Mouse (Mus musculus) olfactory bulb, adult 2 months (tissue): Measurements from ENCODE around the gene Zfp729b. TPM values are rescaled to one million over a fixed set of nuclear protein-coding genes. Genes with fewer than 3 reads are reported as not detected.
A peak's percentile ranks its signal among the peaks of the same experiment; 100 is the strongest.

ENCODE experiments used
- H3K27ac ChIP-seq: fragments of 200-500 bp; 2 replicates; pipeline ENCODE4 v1.5.1; 2012; ENCODE audit warnings: low read depth, low read length; ENCODE audit not compliant: insufficient read depth
- H3K4me1 ChIP-seq: fragments of 200-500 bp; 2 replicates; pipeline ENCODE4 v1.6.1; 2012; ENCODE audit warnings: low read length; ENCODE audit not compliant: control insufficient read depth, insufficient read depth
- H3K4me3 ChIP-seq: fragments of 200-500 bp; 2 replicates; pipeline ENCODE4 v1.5.1; 2012; ENCODE audit warnings: mild to moderate bottlenecking, low read depth, low read length, moderate library complexity; ENCODE audit not compliant: insufficient read depth
- CTCF ChIP-seq: fragments of 200-500 bp; IDR thresholded peaks from 2 replicates; pipeline ENCODE4 v1.5.1; 2012; ENCODE audit warnings: low read depth, mild to moderate bottlenecking, low read length, moderate library complexity; ENCODE audit not compliant: insufficient read depth
- POLR2A ChIP-seq: fragments of 200-500 bp; IDR thresholded peaks from 2 replicates; pipeline ENCODE4 v1.6.1; 2012; ENCODE audit warnings: mild to moderate bottlenecking, low read depth, low read length, moderate library complexity; ENCODE audit not compliant: insufficient read depth
- WGBS: fragments of 180-500 bp; shearing (Covaris S2); methylation state at CpG from one replicate; pipeline ENCODE4 v1.1.7; 2018; 5-methylcytosine and 5-hydroxymethylcytosine counted together
- polyA plus RNA-seq: library from polyadenylated mRNA; stranded (reverse); fragments of >200 nt; gene quantifications from 2 replicates; pipeline ENCODE4 v1.2.4, GENCODE M21; 2012; ENCODE audit warnings: low replicate concordance; ENCODE audit not compliant: missing spikeins, insufficient read depth, insufficient read length

The Zfp729b gene
- polyA plus RNA-seq, result not detected in 2 replicates

DNA sequence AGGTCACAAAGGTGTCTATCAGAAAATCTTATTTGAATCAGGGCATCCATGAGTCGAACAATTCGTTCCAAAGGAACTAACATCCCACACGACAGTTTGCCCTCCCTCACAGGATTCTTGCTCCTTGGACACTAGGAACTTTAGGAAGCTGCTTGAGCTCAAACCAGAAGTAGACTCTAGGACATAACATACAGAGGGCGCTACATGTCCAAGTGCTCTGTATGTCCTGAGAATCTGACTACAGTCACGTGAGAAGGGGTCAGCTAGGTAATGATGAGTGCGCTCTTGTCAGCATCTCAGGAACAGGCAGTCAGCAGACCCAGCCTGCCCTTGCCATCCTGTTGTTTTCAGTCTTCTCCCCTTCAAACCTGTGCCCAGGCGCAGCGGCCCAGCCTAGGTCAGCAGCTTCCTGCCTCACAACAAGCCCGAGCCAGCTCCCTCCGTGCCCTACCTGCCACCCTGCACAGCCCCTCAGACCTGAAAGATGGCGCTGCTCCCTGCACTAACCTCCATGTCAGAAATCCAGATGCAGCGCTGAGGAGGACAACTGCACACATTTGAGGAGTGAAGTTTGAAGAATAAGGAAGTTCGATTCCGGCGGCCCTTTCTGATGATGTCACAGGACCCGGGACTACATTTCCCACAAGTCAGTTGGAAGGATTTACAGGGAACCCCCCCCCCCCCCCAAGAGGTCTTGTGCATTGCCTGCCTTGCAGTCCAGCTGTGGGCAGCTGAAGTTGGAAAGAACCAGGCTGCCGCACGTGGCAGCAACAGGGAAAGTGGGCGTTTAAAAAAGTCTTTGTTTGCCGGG is at the start of gene Zfp729b:
Gene Zfp729b (minus strand): TSS at position 642 of the 811 bp plus-strand sequence.
- Histone ChIP-seq H3K27ac (no peak within 1 kb of the TSS), H3K4me3 (peak within 1 kb of the TSS; percentile 88), H3K4me1 (peaks cover 2% of the 10 kb centered on the region; the same call in 1 of the 2 replicates)
- TF ChIP-seq POLR2A (no peak), CTCF (no peak)
- 1% methylated on average over 20 of the region's 20 CpGs for WGBS

GRCm38 (mm10) chr13:67652496-67652895 is 43.0 kb upstream of the Zfp729b start:
- H3K4me1 ChIP-seq, result no peaks in the 10 kb centered on the region
- TF ChIP-seq CTCF (no peak), POLR2A (no peak)
- no peak overlapping the region for H3K27ac ChIP-seq
- 17% methylated on average over 3 of the region's 3 CpGs for WGBS
- H3K4me3 ChIP-seq, result no peak overlapping the region

DNA sequence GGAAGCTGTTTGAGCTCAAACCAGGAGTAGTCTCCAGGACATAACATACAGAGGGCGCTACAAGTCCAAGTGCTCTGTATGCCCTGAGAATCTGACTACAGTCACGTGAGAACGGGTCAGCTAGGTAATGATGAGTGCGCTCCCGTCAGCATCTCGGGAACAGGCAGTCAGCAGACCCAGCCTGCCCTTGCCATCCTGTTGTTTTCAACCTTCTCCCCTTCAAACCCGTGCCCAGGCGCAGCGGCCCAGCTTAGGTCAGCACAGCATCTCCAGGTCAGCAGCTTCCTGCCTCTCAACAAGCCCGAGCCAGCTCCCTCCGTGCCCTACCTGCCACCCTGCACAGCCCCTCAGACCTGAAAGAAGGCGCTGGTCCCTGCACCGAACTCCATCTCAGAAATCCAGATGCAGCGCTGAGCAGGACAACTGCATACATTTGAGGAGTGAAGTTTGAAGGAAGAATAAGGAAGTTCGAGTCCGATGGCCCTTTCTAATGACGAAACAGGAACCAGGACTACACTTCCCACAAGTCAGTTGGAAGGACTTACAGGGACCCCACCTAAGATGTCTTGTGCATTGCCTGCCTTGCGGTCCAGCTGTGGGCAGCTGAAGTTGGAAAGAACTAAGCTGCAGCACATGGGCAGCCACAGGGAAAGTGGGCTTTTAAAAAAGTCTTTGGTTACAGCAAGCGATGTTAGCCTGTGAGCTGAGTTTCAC is 27.9 kb upstream of the Zfp729b start, which contains the start of the genes Gm49345 and Zfp729a:
Gene Gm49345 (minus strand): TSS at position 476 of the 714 bp plus-strand sequence.
Gene Zfp729a (minus strand): TSS at position 498 of the 714 bp plus-strand sequence.
- under 1% methylated on average over 19 of the region's 19 CpGs for WGBS
- TF ChIP-seq CTCF, result no peak
- no peak for TF ChIP-seq POLR2A
- Histone ChIP-seq H3K27ac (no peak within 1 kb of the TSS), H3K4me3 (peak within 1 kb of the TSS; percentile 94), H3K4me1 (no peaks in the 10 kb centered on the region)

- Histone ChIP-seq H3K4me3 (no peak overlapping the region), H3K27ac (no peak overlapping the region), H3K4me1 (peaks cover 2% of the 10 kb centered on the region; the same call in 1 of the 2 replicates)
- TF ChIP-seq CTCF, result no peak
- no peak for TF ChIP-seq POLR2A
- WGBS, result 72% methylated on average over 4 of the region's 4 CpGs
These were observed 601 bp upstream of the Zfp729b start for GRCm38 (mm10) chr13:67610108-67610507.

DNA sequence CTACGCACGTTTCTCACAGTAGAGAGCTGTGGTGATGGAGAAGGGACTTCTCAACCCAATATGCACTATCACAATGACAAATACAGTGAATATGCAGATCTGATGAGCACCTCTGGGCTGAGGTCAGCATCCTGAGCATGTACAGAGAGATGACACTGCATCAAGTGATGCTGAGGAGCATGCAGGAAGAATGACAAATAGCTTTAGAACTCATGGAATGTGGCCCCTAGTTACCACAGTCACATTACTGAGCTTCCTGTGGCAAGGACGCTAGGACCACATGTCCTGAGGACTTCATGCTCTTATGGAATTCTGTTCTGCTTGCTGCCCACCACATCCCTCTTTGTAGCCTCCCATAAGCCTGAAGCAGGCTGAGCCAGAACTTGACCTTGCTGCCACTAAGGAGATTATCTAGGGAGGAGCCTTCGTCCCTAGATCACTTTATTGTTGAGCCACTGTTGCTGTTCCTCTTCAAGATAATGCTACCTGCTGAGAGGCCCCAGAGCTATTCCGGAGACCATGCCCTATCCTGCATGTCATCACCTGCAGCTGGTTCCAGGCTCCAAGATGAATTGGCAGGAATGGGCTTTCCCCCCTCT is 36.8 kb downstream of the Zfp729b start:
- 77% methylated on average over 5 of the region's 5 CpGs for WGBS
- H3K27ac ChIP-seq, result no peak overlapping the region
- TF ChIP-seq POLR2A, result no peak
- TF ChIP-seq CTCF, result no peak
- no peaks in the 10 kb centered on the region for H3K4me1 ChIP-seq
- H3K4me3 ChIP-seq, result no peak overlapping the region

GRCm38 (mm10) chr13:67553730-67554129 is 55.8 kb downstream of the Zfp729b start, which contains the start of gene Zfp748:
Gene Zfp748 (minus strand): TSS chr13:67553830.
- no peaks in the 10 kb centered on the region for H3K4me1 ChIP-seq
- peak within 1 kb of the TSS; percentile 91 for H3K4me3 ChIP-seq
- H3K27ac ChIP-seq, result peak within 1 kb of the TSS; percentile 62; the same call in 1 of the 2 replicates
- 63% methylated on average over 4 of the region's 4 CpGs for WGBS
- no peak for TF ChIP-seq CTCF
- no peak for TF ChIP-seq POLR2A

DNA sequence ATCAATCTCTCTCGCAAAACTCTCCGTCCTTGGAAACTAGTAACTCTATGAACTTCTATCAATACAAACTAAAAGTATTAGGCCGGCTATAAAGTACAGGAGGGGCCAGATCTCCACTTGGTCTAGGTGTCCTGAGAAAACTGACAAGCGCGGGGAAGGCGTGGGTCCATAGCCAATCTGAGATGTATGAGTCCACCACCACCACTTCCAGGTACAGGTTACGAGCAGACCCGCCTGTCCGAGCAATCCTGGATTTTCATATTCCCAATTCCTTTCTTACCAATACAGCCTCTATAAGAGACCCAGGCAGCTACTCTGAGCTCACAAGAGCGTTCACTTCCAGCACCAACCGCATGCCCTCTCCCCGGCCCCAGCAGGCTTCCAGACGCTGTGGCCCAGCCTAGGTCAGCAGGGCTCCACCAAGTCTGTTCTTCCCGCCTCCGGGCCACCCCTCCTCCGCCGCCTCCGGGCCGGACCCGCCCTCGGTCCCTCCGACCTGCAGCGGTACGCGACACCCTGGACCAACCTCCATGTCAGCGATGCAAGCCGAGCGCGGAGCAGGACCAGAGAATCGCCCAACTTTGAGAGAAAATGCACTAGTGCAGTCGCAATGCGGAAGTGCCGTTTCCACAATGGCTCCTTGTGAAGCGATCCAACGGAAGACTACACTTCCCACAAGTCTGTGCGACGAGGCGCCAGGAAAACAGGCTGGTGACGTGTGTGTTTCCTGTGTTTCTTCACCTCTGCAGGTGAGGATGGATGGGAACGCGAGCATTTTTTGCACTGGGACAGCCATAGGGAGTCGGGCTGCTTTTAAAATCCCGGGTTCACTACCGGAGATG is 56.8 kb downstream of the Zfp729b start:
- Histone ChIP-seq H3K4me3 (peak overlapping the region; percentile 91), H3K27ac (peak overlapping the region; percentile 62; the same call in 1 of the 2 replicates), H3K4me1 (no peaks in the 10 kb centered on the region)
- TF ChIP-seq CTCF (no peak), POLR2A (0 out of 2 replicates have a peak, but pooled peaks have one; percentile 50)
- under 1% methylated on average over 44 of the region's 44 CpGs for WGBS

GRCm38 (mm10) chr13:67545941-67546340 is 63.6 kb downstream of the Zfp729b start:
- H3K4me1 ChIP-seq, result no peaks in the 10 kb centered on the region
- TF ChIP-seq POLR2A (no peak), CTCF (no peak)
- no peak overlapping the region for H3K27ac ChIP-seq
- H3K4me3 ChIP-seq, result no peak overlapping the region
- WGBS, result 81% methylated on average over 1 of the region's 1 CpGs

Other genes with a start within 250 kb of the Zfp729b start
- not detected in 2 replicates for gene Gm28044, start 249.2 kb downstream of the Zfp729b start, polyA plus RNA-seq
- not detected in 2 replicates for gene Zfp953, start 249.1 kb downstream of the Zfp729b start, polyA plus RNA-seq
- not detected in 2 replicates for gene Gm28041, start 234.0 kb downstream of the Zfp729b start, polyA plus RNA-seq
- gene Zfp456, start 233.9 kb downstream of the Zfp729b start, polyA plus RNA-seq, result not detected in 2 replicates
- not detected in 2 replicates for gene Zfp429, start 209.9 kb downstream of the Zfp729b start, polyA plus RNA-seq
- not detected in 2 replicates for gene Zfp459, start 188.3 kb downstream of the Zfp729b start, polyA plus RNA-seq
- not detected in 2 replicates for gene Zfp874a, start 158.1 kb downstream of the Zfp729b start, polyA plus RNA-seq
- gene Zfp874b, start 125.4 kb downstream of the Zfp729b start, polyA plus RNA-seq, result 211 and 281 TPM in 2 replicates
- not detected in 2 replicates for gene Zfp58, start 109.2 kb downstream of the Zfp729b start, polyA plus RNA-seq
- gene Gm26965, start 83.6 kb downstream of the Zfp729b start, polyA plus RNA-seq, result not detected in 2 replicates
- gene Zfp87, start 83.5 kb downstream of the Zfp729b start, polyA plus RNA-seq, result not detected in 2 replicates
- gene Zfp748, start 55.9 kb downstream of the Zfp729b start, polyA plus RNA-seq, result not detected in 2 replicates
- gene Gm49345, start 28.1 kb upstream of the Zfp729b start, polyA plus RNA-seq, result not detected in 2 replicates
- not detected in 2 replicates for gene Zfp729a, start 28.1 kb upstream of the Zfp729b start, polyA plus RNA-seq
- gene Zfp738, start 77.4 kb upstream of the Zfp729b start, polyA plus RNA-seq, result not detected in 2 replicates
- not detected in 2 replicates for gene Zfp65, start 119.5 kb upstream of the Zfp729b start, polyA plus RNA-seq
- gene Zfp85, start 145.5 kb upstream of the Zfp729b start, polyA plus RNA-seq, result not detected in 2 replicates
- gene Zfp493, start 170.0 kb upstream of the Zfp729b start, polyA plus RNA-seq, result not detected in 2 replicates
- not detected in 2 replicates for gene Zfp273, start 204.0 kb upstream of the Zfp729b start, polyA plus RNA-seq
- not detected in 2 replicates for gene Gm10037, start 221.4 kb upstream of the Zfp729b start, polyA plus RNA-seq